Mouse (Mus musculus): Measurements from ENCODE around the gene Camk2d.

The Camk2d gene

DNA sequence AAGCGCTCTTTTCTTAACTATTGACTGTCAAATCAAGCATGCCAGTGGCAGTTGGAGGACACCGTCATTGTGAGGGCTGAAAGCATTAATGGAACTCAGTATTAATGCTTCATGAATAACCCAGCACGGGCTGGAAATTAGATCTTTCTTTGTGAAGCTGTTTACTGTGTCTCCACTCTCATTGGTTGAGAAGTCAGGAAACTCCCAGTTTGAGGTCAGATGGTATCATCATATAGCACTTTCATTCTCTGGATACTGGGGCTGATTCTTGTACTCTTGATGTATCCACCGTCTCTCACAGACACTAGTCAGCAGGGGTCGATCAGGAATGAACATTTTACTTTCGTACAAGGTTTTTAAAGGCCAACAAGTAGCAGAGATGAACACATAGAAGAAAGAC lies 54.6 kb downstream of the Camk2d start:
- no peak for DNase-seq (ENCODE audit: low read depth, low spot score)

DNA sequence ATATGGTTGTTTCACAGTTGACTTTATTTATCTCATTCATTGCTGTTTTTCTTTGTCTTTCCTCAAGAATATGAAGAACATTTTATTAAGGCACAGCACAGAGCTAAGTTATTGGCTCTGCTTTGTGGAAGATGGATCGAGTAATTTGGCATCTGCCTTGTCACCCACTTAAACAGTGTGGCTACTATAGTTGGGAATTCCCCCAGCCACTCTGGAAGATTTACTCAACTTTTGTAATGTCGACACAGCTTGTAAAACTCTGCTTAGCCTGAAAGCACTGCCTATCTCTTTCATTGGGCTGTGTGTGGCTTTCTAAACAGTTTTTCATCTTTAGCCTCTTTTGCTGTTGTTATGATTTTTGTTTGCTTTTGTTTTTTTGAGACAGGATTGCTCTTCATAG lies 56.3 kb downstream of the Camk2d start:
- no peak for DNase-seq (ENCODE audit: low read depth, low spot score)

DNA sequence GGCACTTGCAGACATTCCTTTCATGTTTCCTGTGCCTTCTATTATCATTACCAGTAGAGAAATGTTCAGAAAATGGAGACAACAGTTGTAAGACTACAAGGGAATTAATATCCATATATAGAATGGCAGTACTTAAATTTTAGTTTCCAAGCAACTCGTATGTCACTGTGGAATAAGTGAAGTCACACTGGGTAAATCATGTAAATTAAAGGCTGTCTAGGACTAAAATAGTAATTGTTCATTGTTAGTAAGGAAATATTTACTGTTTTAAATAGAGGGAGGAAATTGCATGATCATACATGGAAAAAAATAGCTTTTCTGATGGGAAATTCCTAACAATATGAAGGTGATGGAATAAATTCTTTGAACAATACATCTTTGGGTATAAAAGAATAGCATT lies 57.0 kb downstream of the Camk2d start:
- DNase-seq (ENCODE audit: low read depth, low spot score), result no peak

DNA sequence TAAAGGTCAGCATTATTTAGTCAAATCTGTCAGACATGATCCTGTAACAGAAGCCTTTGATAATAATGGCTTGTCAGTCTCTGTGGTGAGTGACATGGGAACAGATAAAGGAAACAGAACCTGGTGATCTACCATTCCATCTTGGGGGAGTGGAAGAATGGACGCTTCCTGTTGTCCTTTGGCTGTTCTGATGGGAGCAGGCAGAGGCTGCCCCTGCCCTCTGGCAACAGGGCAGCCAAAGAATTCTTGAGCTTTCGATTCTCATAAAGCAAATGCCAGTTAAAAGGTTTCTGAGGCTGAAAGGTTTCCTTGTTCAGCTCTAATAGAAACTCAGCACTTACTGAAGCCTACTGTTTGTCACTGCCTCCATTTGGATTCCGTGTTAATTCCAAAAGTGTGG lies 60.1 kb downstream of the Camk2d start:
- DNase-seq (ENCODE audit: low read depth, low spot score), result no peak

DNA sequence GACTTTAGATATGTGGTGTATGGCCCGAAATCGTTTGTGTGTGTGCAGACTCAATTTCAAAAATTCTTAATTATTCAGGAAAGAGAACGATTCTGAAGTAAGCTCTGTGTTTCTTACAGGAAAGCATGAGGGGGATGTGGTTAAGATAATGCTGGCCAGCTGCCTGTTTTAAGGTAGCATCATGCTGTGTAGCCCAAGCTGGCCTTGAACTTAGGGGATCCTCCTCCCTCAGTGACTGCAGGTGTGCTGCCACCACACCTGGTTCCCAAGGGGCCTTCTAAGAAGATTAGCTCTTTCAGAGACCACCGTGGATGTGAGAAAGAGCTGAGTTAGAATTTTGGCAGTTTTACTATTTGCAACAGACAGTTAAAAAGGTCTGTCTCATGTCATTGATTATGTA lies 61.8 kb downstream of the Camk2d start:
- no peak for DNase-seq (ENCODE audit: low read depth, low spot score)

DNA sequence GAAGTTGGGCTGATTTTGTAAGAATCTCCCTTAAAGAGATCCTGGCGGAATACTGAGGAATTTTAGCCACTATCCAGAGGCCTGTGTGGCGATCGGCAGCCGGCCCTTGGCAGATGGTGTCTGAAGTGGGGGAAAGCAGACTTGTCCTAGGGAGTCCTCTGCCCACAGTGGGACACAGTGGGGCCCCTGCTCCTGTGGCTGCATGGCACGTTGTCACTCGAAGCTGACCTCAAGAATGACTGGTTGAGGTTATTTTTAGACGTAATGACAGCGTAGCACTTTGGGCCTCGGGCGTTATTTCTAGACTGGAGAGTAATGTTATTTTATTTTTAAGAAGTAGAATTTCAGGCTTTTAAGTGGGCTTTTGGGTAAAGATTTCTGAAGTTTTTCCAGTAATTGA lies 62.7 kb downstream of the Camk2d start:
- no peak for DNase-seq (ENCODE audit: low read depth, low spot score)

DNA sequence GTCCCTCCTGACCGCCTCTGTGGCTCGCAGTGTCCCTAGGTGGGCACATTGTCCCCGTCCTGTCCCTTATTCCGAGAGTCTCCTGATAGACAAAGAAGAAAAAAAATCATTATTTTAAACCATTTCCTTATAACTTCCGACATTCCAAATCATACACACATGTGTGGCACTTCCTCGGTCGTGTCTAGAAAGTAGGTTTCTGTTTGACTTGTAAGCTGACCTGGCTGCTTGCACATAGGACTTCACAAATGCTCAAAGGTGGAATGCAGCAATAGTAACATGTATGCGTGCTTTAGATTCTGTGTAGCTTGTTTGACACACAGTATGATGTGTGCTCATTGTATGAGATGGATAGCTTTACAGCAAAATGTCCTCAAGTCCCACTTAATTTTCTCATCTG lies 63.1 kb downstream of the Camk2d start:
- no peak for DNase-seq (ENCODE audit: low read depth, low spot score)

DNA sequence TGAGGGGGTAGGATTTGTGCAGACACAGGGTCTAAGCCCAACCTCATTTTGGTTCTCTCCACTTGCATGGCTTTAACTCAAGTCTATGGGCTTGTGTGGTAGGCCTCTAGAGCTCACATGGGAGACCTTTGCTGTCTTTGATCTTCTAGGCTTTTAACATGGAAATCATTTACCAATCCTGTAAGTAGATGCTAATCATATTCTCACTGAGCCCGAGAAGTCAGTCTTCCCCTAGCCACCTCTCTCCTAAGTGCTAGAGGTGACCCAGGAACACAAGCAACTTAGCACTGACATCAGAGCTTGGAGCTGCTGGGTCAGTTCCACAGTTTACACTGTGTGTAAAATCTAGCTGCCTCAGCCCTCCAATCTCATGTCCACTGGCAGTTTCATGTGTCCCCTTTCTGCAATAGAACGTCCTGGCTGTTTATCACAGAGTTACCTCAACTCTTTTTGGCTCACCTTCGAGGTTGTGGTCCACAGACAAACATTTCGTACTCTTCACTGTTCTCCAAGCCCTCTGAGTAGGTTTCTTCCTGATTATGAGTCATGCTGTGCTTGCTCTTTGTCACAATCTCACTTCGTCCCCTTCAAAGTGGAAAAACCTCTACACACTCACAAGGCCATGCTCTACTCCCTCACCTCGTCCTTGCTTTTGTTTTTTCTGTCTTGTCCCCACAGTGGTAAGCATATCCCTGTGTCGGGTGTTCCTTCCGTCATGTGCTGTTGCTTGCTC lies 63.9 kb downstream of the Camk2d start:
- DNase-seq (ENCODE audit: low read depth, low spot score), result no peak

DNA sequence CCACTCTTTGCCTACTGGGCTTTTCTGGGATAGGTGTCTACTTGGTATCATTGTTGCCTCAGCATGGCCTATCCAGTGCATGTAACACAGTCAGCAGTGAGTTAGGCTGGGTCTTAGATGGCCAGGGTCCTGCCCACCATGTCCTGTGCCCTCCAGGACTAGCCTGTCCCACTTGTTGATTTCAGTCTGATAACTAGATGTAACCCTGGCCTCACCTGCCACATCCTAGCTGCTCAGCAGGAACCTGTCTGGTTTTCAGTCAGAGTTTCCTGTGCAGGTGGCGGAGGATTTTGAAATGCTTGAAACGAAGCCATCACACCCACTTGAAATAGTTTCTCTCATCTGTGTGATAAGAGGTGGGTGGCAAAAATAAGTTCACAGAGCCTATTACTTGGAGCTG lies 64.5 kb downstream of the Camk2d start:
- DNase-seq (ENCODE audit: low read depth, low spot score), result no peak

DNA sequence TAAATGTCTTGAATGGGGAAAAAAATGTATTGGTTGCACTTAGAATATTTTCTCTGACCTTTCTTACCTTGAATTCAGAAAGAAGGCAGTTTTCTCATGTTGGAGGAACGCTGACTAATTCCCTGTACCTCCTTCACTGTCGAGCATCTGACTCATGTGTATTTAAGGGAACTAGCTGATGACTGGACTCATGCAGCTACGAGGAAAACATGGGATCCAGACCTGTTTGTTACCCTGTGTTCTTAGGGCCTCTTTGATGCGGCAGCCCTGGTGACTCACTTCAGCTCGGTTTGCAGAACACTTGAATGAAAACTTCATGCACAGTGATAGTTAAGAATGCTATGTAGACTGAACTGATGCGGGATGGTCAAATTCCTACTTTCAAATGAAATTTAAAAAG lies 64.9 kb downstream of the Camk2d start:
- DNase-seq (ENCODE audit: low read depth, low spot score), result no peak

DNA sequence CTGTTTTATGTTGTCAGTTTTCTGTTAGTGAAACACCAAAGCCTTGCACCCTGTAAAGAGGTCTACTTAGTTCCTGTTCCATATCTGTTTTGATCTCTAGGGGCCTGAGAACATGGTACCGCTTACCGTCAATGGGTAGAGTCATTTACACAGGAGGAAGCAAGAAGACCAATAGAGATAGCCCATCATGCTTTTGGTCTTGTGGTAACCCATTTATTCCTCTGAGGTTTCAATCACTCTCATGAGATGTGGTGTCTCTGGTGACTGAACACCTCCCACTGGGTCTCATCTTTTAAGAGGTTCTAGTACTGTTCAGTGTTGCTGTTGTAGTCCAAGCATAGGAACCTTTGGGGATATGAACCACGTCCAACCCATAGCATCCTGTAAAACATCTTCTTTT lies 65.8 kb downstream of the Camk2d start:
- DNase-seq (ENCODE audit: low read depth, low spot score), result no peak

DNA sequence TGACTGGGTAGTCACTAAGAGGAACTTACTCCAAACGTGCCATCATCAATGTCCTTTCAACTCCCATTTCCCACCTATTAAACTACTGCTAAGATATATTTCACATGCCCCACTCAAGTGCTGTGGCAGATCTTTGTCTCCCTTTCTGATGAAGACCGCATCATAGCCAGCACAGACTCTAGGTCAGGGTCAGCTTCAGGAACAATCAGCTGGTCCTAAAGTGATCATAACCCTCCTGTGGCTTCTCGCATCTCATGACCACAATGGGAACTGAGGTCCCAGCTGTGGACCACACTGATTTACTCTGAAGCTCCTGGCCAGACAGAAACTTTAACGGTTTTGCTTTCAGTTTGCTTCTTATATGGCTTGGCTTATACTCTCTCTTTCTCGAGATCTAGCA lies 67.3 kb downstream of the Camk2d start:
- DNase-seq (ENCODE audit: low read depth, low spot score), result no peak

DNA sequence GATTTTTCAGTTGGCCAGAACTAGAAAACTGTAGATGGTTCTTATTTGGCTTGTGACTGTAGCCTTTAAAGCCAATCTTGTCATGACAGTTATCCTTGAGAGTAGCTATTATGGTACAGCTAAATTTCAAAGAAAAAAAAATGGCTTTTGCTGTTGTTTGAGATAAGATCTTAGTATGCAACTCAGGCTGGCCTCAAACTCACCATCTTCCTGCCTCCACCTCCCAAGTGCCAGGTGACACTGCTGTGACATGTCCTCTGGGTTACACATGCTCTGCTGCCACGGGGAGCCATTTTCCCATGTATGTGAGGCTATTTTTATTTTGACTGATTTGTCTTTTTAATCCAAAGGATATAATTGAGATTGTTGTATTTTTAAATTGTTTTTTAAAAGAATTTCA lies 69.8 kb downstream of the Camk2d start:
- DNase-seq (ENCODE audit: low read depth, low spot score), result no peak

DNA sequence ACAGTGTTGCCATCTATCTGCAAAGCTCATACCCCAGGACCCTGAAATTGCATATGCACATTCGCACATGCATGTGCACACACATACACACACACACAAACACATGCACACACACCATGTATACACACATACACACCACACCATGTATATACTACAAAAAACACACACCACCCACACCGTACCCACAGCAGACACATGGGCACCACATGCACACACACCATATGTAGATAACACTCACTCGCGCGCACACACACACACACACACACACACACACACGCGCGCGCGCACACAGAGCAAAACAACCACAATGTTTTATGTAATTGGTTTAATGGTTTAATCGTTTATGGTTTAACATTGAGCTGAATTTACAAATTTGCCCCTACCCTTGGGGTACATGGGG lies 70.9 kb downstream of the Camk2d start:
- no peak for DNase-seq (ENCODE audit: low read depth, low spot score)

DNA sequence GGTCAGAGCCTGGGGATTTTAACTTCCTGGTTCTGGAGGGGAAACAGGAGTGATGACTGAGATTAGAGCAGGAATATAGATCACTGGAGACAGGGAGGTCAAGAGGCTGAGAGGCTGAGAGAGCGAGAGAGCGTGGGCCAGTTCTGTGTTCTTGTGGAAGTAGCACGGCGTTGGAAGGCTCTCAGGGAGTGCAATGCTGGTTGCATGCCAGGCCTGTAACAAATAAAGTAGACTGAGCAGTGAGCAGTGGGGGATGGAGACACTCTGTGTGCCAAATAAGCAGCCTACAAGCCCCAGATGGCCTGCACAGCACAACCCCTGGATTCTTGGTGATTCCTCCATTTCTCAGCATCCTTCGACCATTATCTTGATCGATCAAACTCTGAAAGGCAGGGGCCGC lies 71.3 kb downstream of the Camk2d start:
- DNase-seq (ENCODE audit: low read depth, low spot score), result no peak

DNA sequence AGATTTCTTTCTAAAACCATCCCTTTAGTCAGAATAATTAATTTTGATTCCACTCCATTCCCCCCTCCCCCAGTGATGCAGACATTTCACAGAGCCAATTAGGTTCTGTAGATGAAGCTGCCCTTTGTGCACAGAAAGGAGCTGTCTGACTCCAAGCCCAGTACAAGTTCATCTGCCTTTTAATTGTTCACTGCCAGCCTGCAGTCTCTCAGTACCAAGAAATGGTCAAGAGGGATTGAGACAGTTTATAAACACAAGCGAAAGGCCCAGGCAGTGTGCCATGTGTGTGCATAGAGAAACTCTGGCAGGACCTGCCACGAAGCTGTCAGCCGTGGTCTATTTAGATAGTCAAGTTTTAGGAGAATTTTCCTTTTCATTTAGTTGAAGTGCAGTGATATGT lies 72.0 kb downstream of the Camk2d start:
- DNase-seq (ENCODE audit: low read depth, low spot score), result no peak

DNA sequence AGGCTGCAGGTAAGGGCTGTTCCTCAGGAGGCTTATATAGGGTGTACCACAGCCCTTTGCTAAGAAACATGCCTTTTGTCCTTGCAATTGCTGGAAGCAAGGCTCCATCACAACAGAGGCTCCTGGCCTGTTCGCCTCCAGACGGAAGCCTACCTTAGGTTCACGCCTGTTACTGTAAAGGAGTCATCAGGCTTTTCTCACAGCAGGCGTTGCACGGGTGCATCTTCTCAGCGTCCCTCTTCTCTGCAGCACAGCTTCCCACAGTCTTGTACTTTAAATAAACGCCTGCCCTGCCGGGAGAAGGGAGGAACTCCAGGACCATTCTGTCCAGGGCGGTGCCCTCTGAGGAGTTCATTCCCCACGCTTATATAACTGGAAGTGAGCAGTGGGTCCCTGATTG lies 72.6 kb downstream of the Camk2d start:
- no peak for DNase-seq (ENCODE audit: low read depth, low spot score)

DNA sequence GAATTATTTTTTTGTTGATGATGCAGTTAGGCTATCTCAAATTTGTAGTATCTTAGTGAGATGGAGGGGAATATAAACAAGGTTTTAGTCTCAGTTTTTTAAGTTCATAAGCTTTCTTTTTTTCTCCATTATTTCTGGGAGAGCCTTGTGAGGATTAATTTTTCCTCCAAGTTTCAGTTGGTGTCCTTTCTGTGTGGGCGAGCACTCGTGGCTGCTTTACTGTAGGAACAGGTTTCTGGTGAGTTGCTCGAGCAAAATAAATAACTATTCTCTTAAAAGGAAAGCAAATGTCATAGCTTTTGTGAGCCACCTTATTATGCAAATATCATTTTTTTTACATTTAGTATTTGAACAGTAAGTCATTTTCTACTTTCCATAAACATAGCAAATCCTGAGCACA lies 74.3 kb downstream of the Camk2d start:
- DNase-seq (ENCODE audit: low read depth, low spot score), result no peak

DNA sequence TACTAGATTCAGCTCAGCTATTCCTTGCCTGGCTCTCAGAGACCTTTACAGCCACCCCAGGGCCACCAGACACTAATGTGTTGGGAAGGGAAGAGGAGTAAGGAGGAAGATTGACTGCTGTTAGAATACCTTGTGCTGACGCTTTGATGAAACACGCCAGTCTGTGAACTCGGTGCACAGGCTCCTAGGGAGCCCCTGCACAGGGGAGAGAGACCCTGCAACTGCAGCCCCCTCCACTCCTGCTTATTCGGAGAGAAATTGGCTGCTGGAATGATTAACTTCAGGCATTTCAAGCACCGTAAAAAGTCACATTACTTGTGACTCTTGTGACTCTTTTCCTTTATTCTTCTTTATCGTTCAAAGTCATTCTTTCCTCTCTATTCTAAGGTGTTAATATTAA lies 75.2 kb downstream of the Camk2d start:
- DNase-seq (ENCODE audit: low read depth, low spot score), result no peak

DNA sequence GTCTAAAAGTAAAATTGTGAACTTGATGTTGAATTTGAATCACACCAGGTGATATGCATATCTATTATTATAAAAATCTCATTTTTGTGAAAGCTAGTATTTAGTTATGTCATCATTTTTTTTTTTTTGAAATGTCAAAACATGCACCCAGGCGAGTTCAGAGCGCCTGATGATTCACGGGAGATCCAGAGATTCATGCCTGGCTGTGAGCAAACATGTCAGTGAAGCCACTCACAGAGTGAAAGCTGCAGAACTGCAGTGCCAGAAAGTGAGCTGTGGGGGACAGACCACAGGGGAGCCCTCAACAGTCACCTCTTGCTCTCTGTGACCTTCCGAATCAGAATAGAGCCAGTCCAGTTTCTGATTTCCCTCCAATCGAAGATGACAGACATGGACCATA lies 84.9 kb downstream of the Camk2d start:
- DNase-seq (ENCODE audit: low read depth, low spot score), result no peak

DNA sequence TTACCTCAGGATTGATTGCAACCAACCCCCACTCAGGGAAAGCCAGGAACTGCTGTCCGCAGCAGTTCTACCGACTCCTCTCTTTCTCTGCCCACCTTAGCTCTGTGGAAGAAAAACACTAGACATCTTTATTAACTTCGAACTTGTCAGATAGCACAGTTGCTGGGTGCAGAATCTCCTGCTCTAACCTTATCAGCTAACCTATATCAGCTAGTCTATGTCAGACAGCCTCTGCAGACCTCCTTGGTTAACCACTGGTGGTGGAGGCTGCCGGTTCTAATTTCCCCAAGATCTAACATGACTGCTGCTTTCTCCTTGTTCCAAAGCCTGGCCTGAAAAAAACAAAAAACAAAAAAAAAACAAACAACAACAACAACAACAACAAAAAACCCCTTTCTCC lies 85.9 kb downstream of the Camk2d start:
- DNase-seq (ENCODE audit: low read depth, low spot score), result no peak

DNA sequence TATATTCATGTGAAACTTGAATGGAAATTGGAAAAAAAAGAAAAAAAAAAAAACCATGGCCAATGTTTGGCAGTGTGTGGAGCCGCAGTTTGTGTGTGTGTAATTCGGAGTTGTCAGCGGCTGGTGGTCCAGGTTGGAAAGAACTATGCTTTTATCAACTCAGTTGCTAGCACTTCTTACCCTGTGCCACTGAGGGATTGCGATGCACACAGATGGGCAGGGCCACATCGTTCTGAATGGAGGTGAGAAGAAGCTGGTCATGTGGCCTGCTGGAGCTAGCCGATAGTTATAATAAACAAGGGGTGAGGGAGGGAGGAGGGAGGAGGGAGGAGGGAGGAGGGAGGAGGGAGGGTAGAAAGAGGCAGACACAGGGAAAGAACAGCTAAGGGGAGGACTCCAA lies 89.3 kb downstream of the Camk2d start:
- DNase-seq (ENCODE audit: low read depth, low spot score), result no peak

DNA sequence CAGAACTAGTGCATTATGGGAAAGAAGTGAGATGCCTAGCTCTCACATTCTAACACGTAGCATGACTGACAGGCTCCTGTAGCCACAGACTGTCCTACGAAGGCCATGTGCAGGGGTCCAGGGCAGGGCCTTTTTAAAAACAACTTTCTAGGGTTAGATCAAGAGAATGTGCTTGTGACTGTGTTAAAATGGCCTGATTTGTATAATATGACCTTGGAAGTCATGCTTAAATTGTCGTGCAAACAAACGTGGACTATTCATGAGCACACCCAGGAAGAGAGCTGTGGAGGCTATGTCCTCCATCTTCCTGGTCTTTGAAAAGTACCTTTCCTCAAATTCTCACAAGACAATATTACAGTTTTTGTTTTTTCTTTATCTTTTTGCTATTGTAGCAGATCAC lies 91.0 kb downstream of the Camk2d start:
- no peak for DNase-seq (ENCODE audit: low read depth, low spot score)

DNA sequence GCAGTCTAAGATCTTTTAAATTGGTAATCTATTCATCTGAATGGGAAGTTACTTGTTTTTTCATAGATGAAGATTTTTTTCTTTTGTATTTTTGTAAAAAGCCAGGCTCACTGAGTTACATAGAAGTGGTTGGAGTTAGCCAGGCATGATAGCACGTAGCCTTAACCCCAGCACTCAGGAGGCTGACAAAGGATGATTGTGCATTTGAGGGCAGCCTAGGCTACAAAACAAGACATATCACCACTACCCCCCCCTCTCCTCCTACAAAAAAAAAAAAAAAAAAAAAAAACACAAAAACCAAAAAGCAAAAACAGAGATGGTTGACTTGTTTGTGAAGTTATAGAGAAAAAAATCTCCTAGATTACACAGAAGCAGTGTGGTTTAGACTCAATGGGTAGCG lies 92.4 kb downstream of the Camk2d start:
- no peak for DNase-seq (ENCODE audit: low read depth, low spot score)

Data from ES-CJ7 (cell line).